ENCODE assay signal across 8 mouse cellular contexts in the genomic region with DNA sequence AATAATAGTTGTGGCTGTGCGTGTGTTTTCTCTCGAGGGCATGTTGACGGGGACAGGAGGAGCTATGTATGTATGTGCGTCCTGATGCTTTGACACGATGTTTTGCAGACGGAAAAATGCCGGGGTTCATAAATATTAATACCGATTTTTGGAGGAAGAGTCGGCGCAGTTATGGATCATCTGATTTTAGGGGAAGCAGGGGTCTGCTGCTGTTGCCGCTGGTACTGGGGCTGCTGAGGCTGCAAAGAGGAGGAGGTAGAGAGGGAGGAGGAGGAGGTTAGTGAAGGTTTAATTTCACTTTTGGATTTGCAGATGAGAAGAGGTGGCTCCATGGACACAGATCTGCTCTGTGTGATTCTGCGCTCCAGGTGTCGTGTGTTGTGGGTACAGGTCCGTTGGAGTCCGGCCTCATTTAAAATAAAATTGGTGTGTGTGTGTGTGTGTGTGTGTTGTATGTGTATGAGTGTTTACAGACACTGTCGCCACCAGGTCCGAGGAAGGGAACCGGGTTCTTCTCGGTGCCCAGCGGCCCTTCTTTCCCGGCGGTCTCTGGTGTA. TPM values are rescaled to one million over a fixed set of nuclear protein-coding genes. Genes with fewer than 3 reads are reported as not detected.
A peak's percentile ranks its signal among the peaks of the same experiment; 100 is the strongest.
DNase-seq lines count a peak whose midpoint lies in the region; ATAC-seq and TF ChIP-seq lines count a peak whose summit lies in the region.

No protein-coding gene starts in this region.

- ATAC-seq in hindbrain, embryonic 15.5 days (ENCODE audit: low FRiP score, low read depth): peak; percentile 39
- no peak for ATAC-seq in limb, embryonic 15.5 days (ENCODE audit: insufficient number of reproducible peaks, low FRiP score, low TSS enrichment, low read depth)
- ATAC-seq in neural tube, embryonic 12.5 days (ENCODE audit: low FRiP score, low read depth): peak; percentile 2; the same call in 1 of the 2 replicates
- no peak for ATAC-seq in megakaryocyte-erythroid progenitor cell, adult 5-6 weeks (replicated peaks; ENCODE audit: low FRiP score, low TSS enrichment, poor library complexity, severe bottlenecking)

- H3K4me1 ChIP-seq in heart, adult 2 months (ENCODE audit: control insufficient read depth, insufficient read depth, low read length): peaks cover 11% of the 10 kb centered on the region
- H3K4me1 ChIP-seq in erythroblast, embryonic 14.5 days (ENCODE audit: control insufficient read depth): peaks cover 43% of the 10 kb centered on the region
- H3K4me1 ChIP-seq in hindbrain, embryonic 15.5 days (replicated peaks): peaks cover 21% of the 10 kb centered on the region
- H3K4me1 ChIP-seq in limb, embryonic 15.5 days: peaks cover 19% of the 10 kb centered on the region
- peaks cover 18% of the 10 kb centered on the region for H3K4me1 ChIP-seq in neural tube, embryonic 12.5 days

- TF ChIP-seq POLR2A in heart, adult 2 months (IDR thresholded peaks at IDR 0.05; ENCODE audit: insufficient read depth, low read depth, low read length): no peak

- DNase-seq in heart, adult 2 months: peak; percentile 51 to 55
- no peak for DNase-seq in heart, postnatal 25 days (ENCODE audit: low spot score)
- peak; percentile 14 for DNase-seq in ES-CJ7 (ENCODE audit: low read depth, low spot score)

- intact Hi-C loops in heart, adult 2 months (cut with DNase I): loop anchor here (2.0 to 5.0 kb wide), 6 partner anchors 37 to 123 kb away; a partner anchor contains a TSS
- intact Hi-C loops in heart, postnatal 25 days (cut with DNase I): loop anchor here (2.0 to 5.0 kb wide), 4 partner anchors 19 to 195 kb away; no protein-coding TSS in a partner anchor

- H3K9me3 ChIP-seq in erythroblast, embryonic 14.5 days (ENCODE audit: control insufficient read depth, low read length): peaks cover 5% of the 10 kb centered on the region
- H3K9me3 ChIP-seq in hindbrain, embryonic 15.5 days: no peaks in the 10 kb centered on the region
- H3K9me3 ChIP-seq in limb, embryonic 15.5 days: no peaks in the 10 kb centered on the region
- H3K9me3 ChIP-seq in neural tube, embryonic 12.5 days: peaks cover 8% of the 10 kb centered on the region; the same call in 1 of the 2 replicates

- TF ChIP-seq EP300 in heart, adult 2 months (IDR thresholded peaks at IDR 0.05; ENCODE audit: insufficient read depth, low read depth, low read length): no peak

- H3K36me3 ChIP-seq in heart, adult 2 months (ENCODE audit: control insufficient read depth, insufficient read depth, low read length): peaks cover 20% of the 10 kb centered on the region
- H3K36me3 ChIP-seq in erythroblast, embryonic 14.5 days (ENCODE audit: control insufficient read depth): peaks cover 6% of the 10 kb centered on the region
- no peaks in the 10 kb centered on the region for H3K36me3 ChIP-seq in hindbrain, embryonic 15.5 days
- H3K36me3 ChIP-seq in limb, embryonic 15.5 days: no peaks in the 10 kb centered on the region
- H3K36me3 ChIP-seq in neural tube, embryonic 12.5 days: no peaks in the 10 kb centered on the region

- H3K79me2 ChIP-seq in heart, adult 2 months (replicated peaks; ENCODE audit: control insufficient read depth, insufficient read depth, low read length): peaks cover 3% of the 10 kb centered on the region; the same call in 1 of the 2 replicates

- H3K27ac ChIP-seq in heart, adult 2 months: peak overlapping the region; percentile 97
- H3K27ac ChIP-seq in hindbrain, embryonic 15.5 days (replicated peaks): peak overlapping the region; percentile 91
- peak overlapping the region; percentile 88 for H3K27ac ChIP-seq in limb, embryonic 15.5 days
- H3K27ac ChIP-seq in neural tube, embryonic 12.5 days: peak overlapping the region; percentile 54

- peak overlapping the region; percentile 100 for H3K9ac ChIP-seq in heart, adult 2 months (ENCODE audit: low read depth, low read length)
- peak overlapping the region; percentile 94 for H3K9ac ChIP-seq in hindbrain, embryonic 15.5 days
- H3K9ac ChIP-seq in limb, embryonic 15.5 days: peak overlapping the region; percentile 97
- peak overlapping the region; percentile 98 for H3K9ac ChIP-seq in neural tube, embryonic 12.5 days

- no peaks in the 10 kb centered on the region for H3K27me3 ChIP-seq in heart, adult 2 months (ENCODE audit: control insufficient read depth, insufficient read depth, low read length)
- H3K27me3 ChIP-seq in erythroblast, embryonic 14.5 days (ENCODE audit: control insufficient read depth): no peaks in the 10 kb centered on the region
- H3K27me3 ChIP-seq in hindbrain, embryonic 15.5 days: no peaks in the 10 kb centered on the region
- no peaks in the 10 kb centered on the region for H3K27me3 ChIP-seq in limb, embryonic 15.5 days
- no peaks in the 10 kb centered on the region for H3K27me3 ChIP-seq in neural tube, embryonic 12.5 days (replicated peaks)

- peak overlapping the region; percentile 95 for H3K4me3 ChIP-seq in heart, adult 2 months
- H3K4me3 ChIP-seq in erythroblast, embryonic 14.5 days (replicated peaks): peak overlapping the region; percentile 95
- H3K4me3 ChIP-seq in hindbrain, embryonic 15.5 days: peak overlapping the region; percentile 93
- H3K4me3 ChIP-seq in limb, embryonic 15.5 days: peak overlapping the region; percentile 93
- H3K4me3 ChIP-seq in neural tube, embryonic 12.5 days: peak overlapping the region; percentile 92

- H3K4me2 ChIP-seq in hindbrain, embryonic 15.5 days: peak overlapping the region; percentile 95
- peak overlapping the region; percentile 76 for H3K4me2 ChIP-seq in limb, embryonic 15.5 days
- H3K4me2 ChIP-seq in neural tube, embryonic 12.5 days (replicated peaks): peak overlapping the region; percentile 80

- TF ChIP-seq CTCF in heart, adult 2 months (IDR thresholded peaks at IDR 0.05): no peak

- under 1% methylated on average over 22 of the region's 22 CpGs for WGBS in heart, adult 2 months
- whole genome bisulfite sequencing in hindbrain, embryonic 15.5 days: under 1% methylated on average over 22 of the region's 22 CpGs
- WGBS in limb, embryonic 15.5 days: 0% methylated on average over 22 of the region's 22 CpGs
- WGBS in neural tube, embryonic 12.5 days: under 1% methylated on average over 22 of the region's 22 CpGs

RNA-seq across cellular contexts. Expression of a gene that starts 0.5 kb away (rescaled TPM):
- 10 to 100 TPM; 31.8 to 35.9 TPM for total RNA-seq in heart, adult 2 months (2021)
- polyA plus RNA-seq in heart, adult 2 months (2012; rRNA removed): 10.3 TPM in 2 replicates
- 10 to 100 TPM; 40.4 to 45.4 TPM for total RNA-seq in heart, postnatal 25 days (2021)
- polyA plus RNA-seq in erythroblast, embryonic 14.5 days (2012): 0.81 and 1.9 TPM in 2 replicates
- 11.2 TPM in 2 replicates for polyA plus RNA-seq in hindbrain, embryonic 15.5 days (2015; fragmentation: Nextera tagmentation; extraction: Ambion mirVana)
- polyA plus RNA-seq in limb, embryonic 15.5 days (2015; fragmentation: Nextera tagmentation; extraction: Ambion mirVana): 20.0 and 24.8 TPM in 2 replicates
- 11.7 and 14.2 TPM in 2 replicates for polyA plus RNA-seq in neural tube, embryonic 12.5 days (2016; fragmentation: Nextera tagmentation; extraction: Ambion mirVana)
- 55.0 and 76.9 TPM in 2 replicates for total RNA-seq in megakaryocyte-erythroid progenitor cell, adult 5-6 weeks (2014; fragmentation: Nextera tagmentation)
- 17.2 and 26.2 TPM in 2 replicates for total RNA-seq in megakaryocyte-erythroid progenitor cell, adult 5-6 weeks (2017)

Comparison
In these comparisons a context has a peak if more than half of its experiments do, and no peak if none do; other contexts are left out.
1. ATAC-seq: peak in hindbrain, embryonic 15.5 days (single experiment) and neural tube, embryonic 12.5 days (single experiment); none in limb, embryonic 15.5 days (single experiment) and megakaryocyte-erythroid progenitor cell, adult 5-6 weeks (single experiment).
2. Peak in every context shown above with its lines, with median percentiles within 50 percentile points of each other: H3K27ac ChIP-seq, H3K4me3 ChIP-seq, H3K9ac ChIP-seq and H3K4me2 ChIP-seq.